Mouse (Mus musculus) lung, postnatal 14 days (tissue): ENCODE data around the gene Arhgef17.
A peak's percentile ranks its signal among the peaks of the same experiment; 100 is the strongest.

Experiments
- DNase-seq: peaks from one replicate; pipeline ENCODE4 v3.0.0; 2021

Arhgef17 gene

DNA sequence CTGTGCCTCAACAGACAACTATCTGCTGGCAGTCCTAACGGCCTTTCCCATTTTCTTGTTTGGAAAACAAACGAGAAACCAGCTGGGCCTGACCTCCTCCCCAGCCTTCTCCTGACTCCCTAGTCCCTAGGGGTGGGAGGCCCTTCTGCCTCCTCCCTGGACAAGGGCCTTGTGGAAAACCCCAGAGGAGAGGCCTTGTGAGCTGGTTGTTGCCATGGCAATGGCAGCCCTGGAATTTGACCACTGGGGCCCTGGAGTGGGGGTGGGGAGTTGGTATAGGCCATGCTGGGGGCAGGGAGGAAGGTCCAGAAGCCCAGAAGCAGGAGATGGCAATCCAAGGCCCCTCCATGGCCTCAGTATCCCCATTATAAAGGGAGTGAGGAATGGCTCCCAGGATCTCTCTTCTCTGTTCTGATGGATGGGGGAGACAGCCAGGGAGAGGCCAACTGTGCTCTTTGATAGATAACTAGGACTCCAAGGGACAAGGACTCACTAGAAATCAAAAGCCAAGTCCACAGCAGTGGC lies 20.6 kb downstream of the Arhgef17 start:
- DNase-seq: peak; percentile 53

DNA sequence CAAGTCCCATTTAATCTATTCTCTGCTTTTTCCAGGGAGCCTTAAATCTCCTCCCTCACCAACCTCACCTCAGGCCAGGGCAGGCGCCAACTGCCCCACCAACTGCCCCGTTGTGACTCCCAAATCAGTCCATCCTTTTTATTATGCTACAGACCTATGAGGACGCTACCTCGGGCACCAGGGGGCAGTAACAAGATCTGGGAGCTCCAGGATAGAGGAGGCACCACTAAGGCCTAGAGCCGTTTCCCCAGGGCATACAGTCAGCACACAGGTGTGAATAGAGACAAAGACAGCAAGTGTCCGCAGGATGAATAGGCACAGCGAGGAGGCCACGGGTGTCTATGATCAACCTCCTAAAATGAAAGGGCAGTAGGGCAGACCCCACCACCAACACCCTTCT lies 23.3 kb downstream of the Arhgef17 start:
- DNase-seq: peak; percentile 66

DNA sequence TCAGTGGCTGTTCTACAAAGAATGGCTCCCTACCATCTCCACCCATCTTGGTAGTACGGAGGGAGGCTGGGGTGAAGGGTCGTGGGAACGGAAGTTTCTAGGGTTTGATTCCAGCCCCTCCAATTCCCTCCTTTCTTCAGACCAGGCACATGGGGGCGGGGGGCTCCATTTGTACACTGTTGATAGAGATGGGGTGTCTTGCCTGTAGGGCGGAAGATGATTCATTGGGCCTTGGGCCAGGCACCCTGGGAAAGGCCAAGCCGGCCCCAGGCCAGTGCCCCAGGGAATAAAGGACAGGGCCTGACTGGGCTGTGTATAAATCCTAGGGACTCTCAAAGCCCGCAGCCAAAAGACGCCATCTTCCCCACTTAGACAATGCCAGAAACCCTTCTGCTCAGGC lies 23.8 kb downstream of the Arhgef17 start:
- peak; percentile 59 for DNase-seq

DNA sequence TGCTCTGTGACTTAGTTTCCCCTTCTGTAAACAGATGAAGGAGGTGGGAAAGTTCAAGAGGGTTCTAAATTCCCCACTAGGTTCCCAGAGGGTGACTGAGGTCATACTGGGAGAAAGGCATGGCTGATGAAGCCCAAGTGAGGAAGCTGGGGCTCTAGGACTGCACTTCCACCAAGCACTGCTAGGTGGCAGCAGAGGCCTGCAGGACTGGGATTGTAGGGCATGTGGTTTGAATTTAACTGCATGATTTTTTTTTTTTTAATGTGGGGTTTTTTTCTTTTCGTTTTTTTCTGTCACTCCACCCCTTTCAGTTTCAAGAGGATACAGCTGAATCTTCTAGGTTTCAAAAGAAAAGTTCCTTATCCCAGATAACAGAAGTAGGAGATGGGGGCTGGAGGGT lies 24.7 kb downstream of the Arhgef17 start:
- DNase-seq: peak; percentile 88

DNA sequence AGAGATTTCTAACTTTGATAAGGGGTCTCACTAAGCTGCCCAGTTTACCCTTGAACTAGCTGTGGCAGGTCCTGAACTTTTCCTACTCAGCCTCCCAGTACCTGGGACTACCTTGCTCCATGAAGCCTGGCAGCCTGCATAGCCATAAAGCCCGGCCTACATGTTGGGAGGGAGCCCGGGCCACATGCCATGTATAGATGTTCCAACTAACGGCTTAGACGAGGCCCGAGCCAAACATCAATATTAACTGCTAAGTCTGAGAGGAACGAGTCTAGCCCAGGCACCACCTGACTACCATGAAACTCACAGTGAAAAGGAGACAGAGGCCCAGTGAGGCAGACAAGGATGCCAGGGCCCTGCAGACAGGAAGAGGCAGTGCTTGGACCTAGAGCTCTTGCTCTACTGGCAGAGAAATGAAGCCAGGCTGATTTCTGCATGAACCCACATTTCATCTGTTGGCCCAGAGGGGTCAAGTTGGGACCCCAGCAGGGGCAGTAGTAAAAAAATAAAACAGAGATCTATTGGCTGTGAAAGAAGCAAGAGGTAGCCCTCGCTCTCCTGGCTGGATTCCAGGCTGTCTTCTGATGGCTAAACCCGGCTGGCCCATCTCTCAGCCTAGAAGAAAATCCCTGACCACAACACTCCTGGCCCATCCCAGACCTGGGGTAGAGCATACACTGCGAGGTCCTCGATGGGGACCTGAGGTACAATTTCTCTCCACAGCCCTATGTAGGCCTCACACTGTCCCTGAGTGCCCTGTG lies 25.7 kb downstream of the Arhgef17 start:
- DNase-seq: no peak

DNA sequence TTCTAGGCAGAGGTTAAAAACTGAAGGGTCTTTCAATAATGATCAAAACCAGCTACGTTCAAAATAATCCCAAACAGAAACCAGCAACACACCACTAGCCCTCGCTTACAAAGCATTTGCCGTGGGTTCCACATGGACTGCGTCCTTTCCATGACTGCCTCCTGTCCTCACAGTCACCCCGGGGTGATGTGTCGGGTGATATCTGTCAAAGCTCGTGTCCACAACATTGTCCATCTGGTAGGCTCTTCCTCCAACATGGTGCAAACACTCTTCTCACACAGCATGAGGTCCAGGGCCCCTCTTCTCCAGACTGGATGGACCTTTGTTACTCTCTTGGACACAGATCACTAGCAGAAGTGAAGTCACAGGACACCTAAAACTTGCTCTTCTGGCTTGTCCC lies 26.9 kb downstream of the Arhgef17 start:
- no peak for DNase-seq

DNA sequence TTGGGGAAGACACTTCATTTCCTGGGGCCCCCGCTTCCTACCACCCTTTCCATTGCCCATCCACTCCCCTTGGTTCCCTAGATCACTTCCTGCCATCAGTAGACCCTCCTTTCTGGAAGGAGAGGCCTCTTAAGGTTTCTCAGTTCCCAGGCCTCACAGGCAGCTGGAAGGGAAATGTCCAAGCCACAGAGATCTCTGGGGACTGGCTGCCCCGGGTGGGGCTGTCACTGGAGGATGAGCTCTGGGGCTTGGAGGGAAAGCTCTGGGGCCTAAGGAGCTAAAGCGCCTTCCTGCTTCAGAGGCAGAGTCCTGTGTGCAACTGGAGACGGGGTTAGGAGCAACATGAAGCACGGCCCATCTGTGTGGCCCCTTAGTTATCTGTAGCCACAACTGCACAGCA lies 27.3 kb downstream of the Arhgef17 start:
- DNase-seq: no peak

DNA sequence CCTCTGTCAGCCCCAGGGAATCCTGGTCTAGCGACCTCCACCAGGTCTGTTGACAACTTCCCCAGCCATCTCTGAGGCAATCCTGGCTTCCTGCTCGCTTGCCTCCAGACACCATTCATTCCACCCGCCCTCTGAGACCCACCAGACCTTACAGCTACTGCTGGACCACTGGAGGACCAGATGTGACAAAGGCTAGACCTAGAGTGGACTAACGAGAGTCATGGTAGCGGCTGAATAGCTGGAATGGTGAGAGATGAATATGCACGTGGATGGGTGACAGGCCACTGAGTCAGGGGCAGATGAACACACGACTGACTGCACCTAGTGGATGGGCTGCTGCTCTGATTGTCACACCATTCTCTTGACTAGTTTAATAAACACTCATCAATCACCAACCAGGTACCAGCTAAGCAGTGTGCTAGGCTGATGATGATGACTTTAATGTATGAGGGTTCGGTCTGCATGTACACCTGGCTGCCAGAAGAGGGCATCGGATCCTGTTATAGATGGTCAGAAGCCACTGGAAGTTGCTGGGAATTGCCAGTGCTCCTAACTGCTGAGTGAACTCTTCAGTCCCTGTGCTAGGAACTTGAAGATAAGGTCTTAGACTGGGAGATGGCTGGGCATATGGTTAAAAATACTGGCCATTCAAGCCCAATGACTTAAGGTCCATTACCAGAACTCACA lies 29.3 kb downstream of the Arhgef17 start:
- DNase-seq: no peak

DNA sequence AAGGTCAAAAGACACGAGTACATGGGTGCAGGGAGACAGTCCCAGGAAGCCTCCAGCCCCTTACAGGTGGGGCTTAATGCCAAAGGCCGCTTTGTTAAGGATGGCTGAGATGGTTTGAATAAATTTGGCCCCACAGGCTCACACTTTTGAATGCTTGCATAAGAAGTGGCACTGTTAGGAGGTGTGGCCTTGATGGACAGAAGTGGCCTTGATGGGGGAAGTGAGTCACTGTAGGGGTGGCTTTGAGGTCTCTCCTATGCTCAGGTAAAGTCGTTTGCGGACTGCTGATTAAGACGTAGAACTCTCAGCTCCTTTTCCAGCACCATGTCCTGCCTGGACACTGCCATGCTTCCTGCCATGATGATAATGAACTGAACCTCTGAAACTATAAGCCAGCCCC lies 34.1 kb downstream of the Arhgef17 start:
- DNase-seq: no peak

DNA sequence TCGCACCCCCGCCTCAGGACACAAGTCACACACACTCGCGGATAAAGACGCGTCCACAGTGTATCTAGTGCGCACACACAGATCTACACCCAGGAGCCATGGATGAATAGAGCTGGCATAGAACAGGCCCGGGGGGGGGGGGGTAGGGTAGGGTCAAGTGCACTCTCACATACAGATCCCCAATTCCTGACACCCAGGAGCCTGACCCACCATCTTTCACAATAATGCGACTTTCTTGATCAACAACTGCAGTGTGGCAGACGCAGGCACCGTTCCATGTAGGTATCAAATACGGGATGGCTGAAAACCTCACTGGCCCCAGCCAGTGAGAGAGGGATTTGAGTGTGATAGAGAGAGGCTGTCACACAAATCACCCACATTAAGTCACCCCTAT lies 37.1 kb downstream of the Arhgef17 start:
- DNase-seq: no peak

DNA sequence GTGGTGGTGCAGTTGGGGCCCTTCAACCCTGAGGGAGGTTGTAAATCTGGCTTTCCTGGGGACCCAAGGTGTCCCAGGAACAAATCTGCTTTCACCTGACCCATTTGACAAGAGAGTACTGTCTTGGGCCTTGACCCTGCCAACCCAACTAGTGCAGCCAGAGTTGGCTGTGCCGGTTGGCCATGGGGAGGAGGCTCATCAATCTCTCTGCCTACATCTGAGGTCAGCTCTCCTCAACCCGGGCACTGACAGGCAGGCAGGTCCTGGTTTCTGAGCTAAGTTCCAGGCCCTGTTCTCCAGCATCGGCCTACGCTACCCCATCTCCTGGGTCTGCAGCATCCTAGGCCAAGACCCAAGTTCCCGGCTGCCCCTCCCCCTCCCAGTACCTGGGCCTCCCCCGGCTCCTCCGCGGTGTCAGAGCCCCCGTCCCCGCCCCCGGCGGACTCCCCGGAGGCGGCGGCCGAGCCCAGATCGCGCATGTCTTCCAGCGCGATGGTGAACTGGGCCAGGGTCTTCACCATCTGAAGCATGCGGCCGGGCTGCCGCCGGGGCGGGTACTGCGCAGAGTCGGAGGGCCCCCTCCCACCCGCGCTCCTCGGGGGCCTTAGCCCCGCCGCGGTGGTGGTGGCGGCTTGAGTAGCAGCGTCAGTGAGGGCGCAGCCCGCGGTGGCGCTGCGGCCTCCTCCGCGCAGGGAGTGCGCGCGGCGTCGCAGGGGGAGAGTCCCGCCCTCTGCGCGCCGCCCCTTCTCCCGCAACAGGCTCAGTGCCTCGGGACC lies 37.7 kb downstream of the Arhgef17 start:
- DNase-seq: no peak

DNA sequence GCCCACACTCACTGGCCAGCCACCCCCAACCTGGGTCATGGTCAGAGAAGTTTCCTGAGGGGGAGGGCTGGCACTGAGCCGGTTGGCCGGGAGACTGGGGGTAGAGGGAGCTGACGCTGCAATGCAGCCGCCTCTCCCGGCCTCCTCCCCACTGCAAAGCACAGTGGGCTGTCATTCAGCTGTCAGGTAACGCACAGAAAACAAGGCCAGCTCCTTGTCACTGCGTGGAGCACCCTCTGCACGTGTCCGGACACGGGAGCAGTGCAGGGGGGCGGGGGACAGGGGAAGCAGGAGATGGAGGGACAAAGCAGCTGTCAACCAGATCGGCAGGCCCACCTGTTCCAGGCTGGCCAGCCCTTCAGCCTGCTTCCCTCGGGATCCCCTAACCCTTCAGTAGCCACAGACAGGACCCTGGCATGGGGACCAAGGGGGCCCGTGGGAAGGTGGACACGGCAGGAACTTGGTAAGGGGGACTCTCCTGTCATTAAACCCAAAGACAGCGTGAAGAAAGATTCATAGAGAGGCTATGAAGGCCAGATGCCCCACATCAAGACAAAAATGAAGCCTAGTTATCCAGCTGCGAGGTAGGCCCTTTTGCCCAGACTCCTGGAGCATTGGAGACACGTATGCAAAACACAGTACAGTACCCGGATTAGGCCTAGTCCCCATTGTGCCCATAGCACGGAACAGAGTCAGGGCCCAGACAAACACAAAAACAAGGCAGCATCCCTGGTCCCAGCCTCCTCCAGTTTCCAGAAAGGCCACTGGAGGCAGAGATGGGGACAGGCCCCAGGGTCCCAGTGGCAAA lies 38.5 kb downstream of the Arhgef17 start:
- DNase-seq: no peak

DNA sequence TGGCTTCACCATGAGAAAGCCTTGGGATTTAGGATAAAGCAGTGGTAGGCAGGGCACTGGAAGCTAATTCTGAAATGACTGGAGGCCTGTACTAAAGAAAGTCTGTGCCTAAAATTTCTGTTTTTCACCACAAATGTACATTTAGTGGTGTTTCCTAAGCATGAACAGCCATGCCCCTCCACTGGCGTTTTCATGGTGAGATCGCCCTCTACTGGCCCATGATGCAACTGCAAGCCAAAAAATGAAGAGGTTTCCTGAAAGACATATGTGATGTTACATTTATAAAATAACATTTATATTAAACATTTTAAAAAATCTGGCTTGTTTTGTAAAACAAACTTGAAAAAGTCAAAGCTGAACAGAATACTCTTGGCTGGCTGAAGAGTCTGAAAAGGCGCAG lies 45.4 kb downstream of the Arhgef17 start:
- DNase-seq: peak; percentile 65

DNA sequence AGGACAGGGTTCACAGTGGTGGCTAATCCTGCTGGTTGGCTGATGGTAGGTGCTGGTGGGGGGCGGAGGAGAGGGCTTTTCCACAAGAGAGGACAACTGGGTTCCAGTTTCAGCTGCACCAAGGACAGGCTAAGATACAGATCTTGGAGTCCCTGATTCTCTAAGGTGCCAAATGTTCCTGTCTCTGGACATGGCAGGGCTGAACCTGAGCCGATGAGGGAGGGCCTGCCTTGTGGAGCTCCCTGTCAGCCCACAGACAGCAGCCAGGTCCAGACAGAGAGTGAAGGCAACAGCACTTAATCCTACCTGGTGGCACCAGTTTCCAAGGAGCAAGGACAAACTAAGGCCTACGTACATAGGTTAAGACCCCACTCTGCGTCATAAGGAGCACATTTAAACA lies 47.4 kb downstream of the Arhgef17 start:
- no peak for DNase-seq

DNA sequence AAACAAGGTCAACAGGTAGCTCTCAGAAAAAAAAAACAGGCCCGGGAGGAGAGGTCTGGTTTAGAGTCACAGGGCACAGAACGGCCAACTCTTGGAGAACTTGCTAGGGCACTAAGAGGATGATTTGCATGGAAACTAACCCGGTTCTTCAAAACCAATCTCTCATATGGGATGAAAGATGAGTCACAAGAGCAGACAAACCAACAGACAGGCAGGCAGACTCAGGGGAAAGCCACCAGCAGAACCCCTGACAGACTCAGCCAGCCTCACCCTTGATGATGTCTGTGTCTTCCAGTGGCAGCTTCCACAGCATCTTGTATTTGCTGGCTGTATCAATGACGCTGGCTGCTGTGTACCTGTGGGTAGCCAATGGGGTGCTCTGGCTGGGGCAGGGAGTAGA lies 50.0 kb downstream of the Arhgef17 start:
- DNase-seq: no peak

DNA sequence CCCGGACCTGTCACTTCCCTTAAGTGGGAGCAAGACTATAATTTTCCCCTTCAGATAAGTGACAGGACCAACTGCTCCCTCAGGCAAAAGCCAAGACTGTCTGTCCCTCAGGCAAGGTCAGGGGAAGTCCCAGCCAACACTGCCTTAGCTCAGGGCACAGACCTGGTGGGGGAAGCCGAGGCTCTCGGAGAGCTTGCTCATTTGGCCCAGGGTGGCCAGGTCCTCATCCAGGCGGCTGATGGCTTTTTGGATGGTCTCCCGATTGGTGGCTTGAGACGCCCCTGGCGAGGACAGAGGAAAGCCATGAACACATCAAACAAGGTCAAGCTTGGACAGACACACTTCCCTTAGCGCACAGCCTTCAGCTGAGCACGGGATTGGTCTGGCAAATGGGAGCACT lies 50.4 kb downstream of the Arhgef17 start:
- DNase-seq: no peak

DNA sequence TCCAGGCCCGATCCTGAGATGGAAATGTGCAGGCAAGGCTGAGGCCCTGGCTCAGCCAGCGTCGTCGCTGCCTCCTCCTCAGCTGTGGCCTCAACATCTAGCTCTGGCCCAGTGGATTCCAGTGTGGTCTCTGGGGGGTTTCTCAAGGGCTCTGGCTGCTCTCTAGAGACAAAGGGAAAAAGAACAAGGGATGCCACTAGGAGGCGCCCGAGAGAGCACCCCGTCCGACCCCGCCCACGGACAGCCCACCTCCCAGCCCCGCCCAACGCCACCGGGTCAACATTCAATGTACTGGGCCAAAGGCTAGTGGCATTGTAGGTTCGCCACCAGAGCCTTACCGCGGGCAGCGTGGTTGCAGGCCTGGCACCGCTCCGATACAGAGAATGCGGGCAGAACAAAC lies 52.3 kb downstream of the Arhgef17 start:
- DNase-seq: peak; percentile 85

DNA sequence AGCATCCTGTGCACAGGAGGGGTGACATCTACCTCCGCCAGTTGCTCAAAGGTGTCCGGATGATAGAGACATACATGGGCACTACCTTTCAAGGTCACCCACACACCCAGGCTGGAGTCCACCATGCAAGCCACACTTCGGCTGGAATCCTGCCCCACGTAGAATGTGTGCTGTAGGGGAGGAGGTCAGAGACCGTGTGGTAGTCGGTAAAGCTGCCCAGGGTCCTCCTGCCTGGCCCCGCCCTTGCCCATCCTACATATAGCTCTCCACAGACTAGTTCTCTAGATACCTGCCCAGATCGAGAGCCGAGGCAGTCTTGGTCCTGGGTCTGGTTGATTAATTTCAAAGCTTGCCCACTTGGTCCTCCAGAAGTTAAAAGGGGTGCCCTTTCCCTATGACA lies 55.1 kb downstream of the Arhgef17 start:
- no peak for DNase-seq

DNA sequence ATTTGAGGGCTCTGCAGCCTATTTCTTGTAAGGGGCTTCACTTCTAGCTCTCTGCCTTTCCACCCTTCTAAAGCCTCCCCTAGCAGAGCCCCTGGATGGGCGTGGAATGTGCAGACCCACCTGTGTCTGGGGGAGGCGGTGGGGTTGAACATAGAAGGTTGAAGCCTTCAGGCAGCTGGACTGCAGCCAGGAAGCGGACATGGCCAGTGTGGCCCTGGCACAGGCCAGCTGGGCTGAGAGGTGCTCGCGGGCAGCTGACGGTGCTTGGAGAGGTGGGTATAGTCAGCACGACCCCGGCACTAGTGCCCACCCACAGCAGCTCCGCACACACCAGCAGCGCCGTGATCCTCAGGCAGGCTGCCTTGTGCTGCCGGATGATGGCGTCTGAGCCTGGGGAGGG lies 55.6 kb downstream of the Arhgef17 start:
- DNase-seq: no peak

DNA sequence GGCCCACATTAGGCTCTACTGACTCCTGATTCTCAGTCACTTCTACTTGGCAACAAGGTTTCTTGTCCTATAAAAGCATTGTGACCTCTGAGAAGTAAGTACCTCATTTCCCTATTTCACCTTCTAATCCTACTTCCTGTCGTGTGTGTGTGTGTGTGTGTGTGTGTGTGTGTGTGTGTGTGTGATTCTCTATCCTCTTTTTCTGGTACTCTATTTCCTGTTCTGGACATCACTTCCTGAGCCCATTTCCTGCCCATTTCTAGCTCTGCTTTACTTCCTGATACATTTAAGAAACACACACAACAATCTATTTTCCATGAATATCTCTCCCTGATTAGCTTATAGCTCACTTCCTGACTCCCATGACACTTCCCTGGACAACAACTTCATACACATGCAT lies 56.1 kb downstream of the Arhgef17 start:
- DNase-seq: no peak

DNA sequence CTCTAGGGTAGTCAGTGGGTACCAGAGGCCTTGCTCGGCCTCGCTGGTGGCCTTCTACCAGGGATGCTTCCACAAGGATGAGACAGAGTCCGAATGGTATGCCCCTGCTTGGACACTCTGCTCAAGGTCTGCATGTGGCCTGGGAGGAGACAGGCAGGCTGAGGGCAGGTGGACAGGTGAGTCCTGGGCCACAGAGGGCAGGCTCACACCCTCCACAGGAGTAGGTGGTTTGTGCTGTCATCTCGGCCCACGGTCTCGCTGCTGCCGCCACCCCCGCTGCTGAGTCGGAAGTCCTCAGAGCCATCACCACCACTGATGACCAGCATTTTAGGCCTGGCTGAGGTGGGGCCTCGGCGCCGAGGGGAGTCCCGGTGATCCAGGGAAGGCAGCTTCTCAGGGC lies 58.7 kb downstream of the Arhgef17 start:
- DNase-seq: no peak

DNA sequence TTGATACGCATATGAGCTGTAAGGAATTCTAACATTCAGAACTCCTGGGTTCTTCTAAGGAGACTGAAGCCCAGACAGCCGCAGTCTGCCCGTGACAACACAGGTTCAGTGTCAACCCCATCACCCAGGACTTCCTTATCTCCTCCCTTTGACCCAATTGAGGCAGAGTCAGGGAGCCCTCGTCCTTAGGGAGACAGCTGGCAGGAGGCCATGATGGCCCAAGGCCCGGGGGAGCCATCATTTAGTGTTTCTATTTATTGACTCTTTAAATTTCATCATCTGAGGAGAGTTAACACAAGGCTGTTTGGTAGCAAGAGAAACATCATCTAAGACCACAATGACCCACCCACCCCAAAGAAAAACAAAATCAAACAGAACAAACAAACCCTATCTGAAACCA lies 60.0 kb downstream of the Arhgef17 start:
- no peak for DNase-seq

DNA sequence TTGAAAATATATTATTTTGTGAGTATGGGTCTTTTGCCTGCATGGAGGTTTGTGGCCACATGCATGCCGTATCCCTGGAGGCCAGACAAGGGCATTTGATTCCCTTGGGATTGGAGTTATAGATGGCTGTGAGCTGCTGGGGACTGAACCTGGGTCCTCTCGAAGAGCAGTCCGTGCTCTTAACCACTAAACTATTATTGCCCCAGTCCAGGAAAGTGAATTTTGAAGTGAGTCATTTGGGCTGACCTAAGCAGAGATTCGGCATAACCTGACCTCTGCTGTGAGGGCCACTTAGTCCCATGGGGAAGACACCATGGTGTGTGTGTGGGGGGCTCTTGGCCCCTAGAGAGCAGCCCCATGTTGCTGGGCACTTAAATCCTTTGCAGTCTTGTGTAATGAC lies 60.6 kb downstream of the Arhgef17 start:
- no peak for DNase-seq
